In genomic region chr16:16566215-16566614, GRCm38 (mm10) we compare ENCODE assay signal across 11 mouse cellular contexts.
"Had no signal": no experiment of that assay in that cellular context is flagged by ENCODE, and none has a peak within 500 bp of the region (broad histone marks: within the 10 kb centered on the region; RNA-seq: fewer than 3 reads in every experiment).

No protein-coding gene starts in this region.

- H3K4me2 ChIP-seq: limb, embryonic 15.5 days; neural tube, embryonic 12.5 days; stomach, embryonic 15.5 days had no signal

- DNase-seq: lung, adult 18-20 months; midbrain, embryonic 14.5 days; right cerebral cortex, postnatal 4 days; thymus, adult 2 months; thymus, postnatal 25 days had no signal

- H3K4me1 ChIP-seq: limb, embryonic 15.5 days; midbrain, embryonic 10.5 days; neural tube, embryonic 12.5 days; stomach, embryonic 15.5 days had no signal

- H3K9me3 ChIP-seq: limb, embryonic 15.5 days; midbrain, embryonic 10.5 days; neural tube, embryonic 12.5 days; stomach, embryonic 15.5 days had no signal

- H3K4me3 ChIP-seq: left cerebral cortex, adult 2 months; limb, embryonic 15.5 days; midbrain, embryonic 10.5 days; neural tube, embryonic 12.5 days; stomach, embryonic 15.5 days had no signal

- H3K36me3 ChIP-seq: limb, embryonic 15.5 days; midbrain, embryonic 10.5 days; neural tube, embryonic 12.5 days; stomach, embryonic 15.5 days had no signal

- H3K27me3 ChIP-seq: limb, embryonic 15.5 days; neural tube, embryonic 12.5 days; stomach, embryonic 15.5 days had no signal

- H3K9ac ChIP-seq: limb, embryonic 15.5 days; liver, embryonic 14.5 days; neural tube, embryonic 12.5 days; stomach, embryonic 15.5 days had no signal

- H3K27ac ChIP-seq: left cerebral cortex, adult 2 months; limb, embryonic 15.5 days; liver, embryonic 14.5 days; midbrain, embryonic 10.5 days; neural tube, embryonic 12.5 days; stomach, embryonic 15.5 days had no signal
